Mouse (Mus musculus) kidney, adult 2 months (tissue): ENCODE data around the gene Pld1.

ENCODE experiments used
- CTCF ChIP-seq: fragments of 200-500 bp; conservative IDR thresholded peaks from 2 replicates; pipeline ENCODE4 v1.5.1; 2011; ENCODE audit warnings: low read depth, mild to moderate bottlenecking, control low read depth, low read length, moderate library complexity, mixed read lengths; ENCODE audit not compliant: insufficient read depth, insufficient read length
- POLR2A ChIP-seq: fragments of 200-500 bp; IDR thresholded peaks from one replicate; pipeline ENCODE4 v1.6.1; 2011; ENCODE audit warnings: low read depth, low read length, control low read depth

- TF ChIP-seq CTCF (no peak), POLR2A (no peak)
These were observed 83.7 kb downstream of the Pld1 start for GRCm38 (mm10) chr3:28022191-28022590.
